Mouse (Mus musculus) heart, embryonic 11.5 days (tissue): ENCODE data around the gene Dock10. TPM values are rescaled to one million over a fixed set of nuclear protein-coding genes. Genes with fewer than 3 reads are reported as not detected.

Experiments used
- ATAC-seq: fragments of 200-750 bp; cut with Nextera tagmentation; replicated peaks from 2 replicates; pipeline ENCODE4 v1.8.0; 2017; ENCODE audit warnings: moderate library complexity; ENCODE audit not compliant: insufficient number of reproducible peaks, low FRiP score, low TSS enrichment
- H3K27ac ChIP-seq: fragments of 300-500 bp; sonication (generic); 2 replicates; pipeline ENCODE4 v1.5.1; 2014; ENCODE audit warnings: mild to moderate bottlenecking, low read depth, low read length
- H3K27me3 ChIP-seq: fragments of 300-500 bp; sonication (generic); 2 replicates; pipeline ENCODE4 v1.6.1; 2014; ENCODE audit warnings: mild to moderate bottlenecking, low read length, mixed read lengths; ENCODE audit not compliant: control insufficient read depth, insufficient read depth
- H3K36me3 ChIP-seq: fragments of 300-500 bp; sonication (generic); 2 replicates; pipeline ENCODE4 v1.6.1; 2014; ENCODE audit warnings: mild to moderate bottlenecking, low read length, moderate library complexity, mixed read lengths; ENCODE audit not compliant: control insufficient read depth, insufficient read depth
- H3K4me1 ChIP-seq: fragments of 300-500 bp; sonication (generic); 2 replicates; pipeline ENCODE4 v1.6.1; 2014; ENCODE audit warnings: low read length; ENCODE audit not compliant: control insufficient read depth, insufficient read depth
- H3K4me2 ChIP-seq: fragments of 300-500 bp; sonication (generic); 2 replicates; pipeline ENCODE4 v1.6.1; 2014; ENCODE audit warnings: mild to moderate bottlenecking, moderate library complexity
- H3K4me3 ChIP-seq: fragments of 300-500 bp; sonication (generic); 2 replicates; pipeline ENCODE4 v1.5.1; 2014; ENCODE audit warnings: low read depth, low read length
- H3K9ac ChIP-seq: fragments of 300-500 bp; sonication (generic); 2 replicates; pipeline ENCODE4 v1.6.1; 2014; ENCODE audit warnings: mild to moderate bottlenecking, low read depth, low read length, moderate library complexity
- H3K9me3 ChIP-seq: fragments of 300-500 bp; sonication (generic); replicated peaks from 2 replicates; pipeline ENCODE4 v1.6.1; 2016; ENCODE audit warnings: low read length; ENCODE audit not compliant: control insufficient read depth
- WGBS: fragments of 180-500 bp; shearing (Covaris S2); extraction: QIAGEN DNeasy Blood & Tissue Kit; methylation state at CpG from one replicate; pipeline ENCODE4 v1.1.7; 2014; ENCODE audit not compliant: insufficient replicate concordance; 5-methylcytosine and 5-hydroxymethylcytosine counted together
- polyA plus RNA-seq: library from polyadenylated mRNA; unstranded; fragments of >200 nt; fragmentation: Nextera tagmentation; extraction: Ambion mirVana; gene quantifications from 2 replicates; pipeline ENCODE4 v1.2.1, GENCODE M21; 2014

Gene Dock10
- polyA plus RNA-seq, 1 experiment from 2014 or later: 3.6 TPM

- Histone ChIP-seq H3K4me3 (no peak overlapping the region), H3K27ac (no peak overlapping the region), H3K4me1 (no peaks in the 10 kb centered on the region), H3K4me2 (no peak overlapping the region), H3K9ac (no peak overlapping the region), H3K27me3 (no peaks in the 10 kb centered on the region), H3K36me3 (no peaks in the 10 kb centered on the region), H3K9me3 (no peaks in the 10 kb centered on the region)
- WGBS: 79% methylated on average over 1 of the region's 1 CpGs
- no peak for ATAC-seq
Measured at GRCm38 (mm10) chr1:80622646-80623045, 135.7 kb downstream of the Dock10 start.

- Histone ChIP-seq H3K27ac (no peak overlapping the region), H3K9me3 (no peaks in the 10 kb centered on the region), H3K4me2 (no peak overlapping the region), H3K4me3 (no peak overlapping the region), H3K36me3 (no peaks in the 10 kb centered on the region), H3K9ac (no peak overlapping the region), H3K27me3 (no peaks in the 10 kb centered on the region), H3K4me1 (no peaks in the 10 kb centered on the region)
- WGBS: 74% methylated on average over 2 of the region's 2 CpGs
- ATAC-seq: no peak
Measured at GRCm38 (mm10) chr1:80619100-80619499, 139.2 kb downstream of the Dock10 start.

- WGBS: 77% methylated on average over 5 of the region's 5 CpGs
- Histone ChIP-seq H3K9ac (no peak overlapping the region), H3K27ac (no peak overlapping the region), H3K4me1 (no peaks in the 10 kb centered on the region), H3K4me3 (no peak overlapping the region), H3K36me3 (no peaks in the 10 kb centered on the region), H3K4me2 (no peak overlapping the region), H3K9me3 (no peaks in the 10 kb centered on the region), H3K27me3 (no peaks in the 10 kb centered on the region)
- ATAC-seq: no peak
Measured at GRCm38 (mm10) chr1:80616671-80617070, 141.7 kb downstream of the Dock10 start.

- no peak for ATAC-seq
- WGBS: 95% methylated on average over 5 of the region's 5 CpGs
Measured at GRCm38 (mm10) chr1:80614750-80615149, 143.6 kb downstream of the Dock10 start.

GRCm38 (mm10) chr1:80613395-80614011 is 144.8 kb downstream of the Dock10 start:
- no peak overlapping the region for H3K4me3 ChIP-seq
- no peaks in the 10 kb centered on the region for H3K36me3 ChIP-seq
- no peak for ATAC-seq
- H3K9ac ChIP-seq: no peak overlapping the region
- H3K9me3 ChIP-seq: no peaks in the 10 kb centered on the region
- no peaks in the 10 kb centered on the region for H3K27me3 ChIP-seq
- H3K4me2 ChIP-seq: no peak overlapping the region
- no peaks in the 10 kb centered on the region for H3K4me1 ChIP-seq
- H3K27ac ChIP-seq: no peak overlapping the region
- 80% methylated on average over 4 of the region's 4 CpGs for WGBS

More at GRCm38 (mm10) chr1:80614750-80615149, 143.6 kb downstream of the Dock10 start:
- no peaks in the 10 kb centered on the region for H3K4me1 ChIP-seq
- H3K27me3 ChIP-seq: no peaks in the 10 kb centered on the region
- no peaks in the 10 kb centered on the region for H3K36me3 ChIP-seq
- no peak overlapping the region for H3K4me3 ChIP-seq
- H3K4me2 ChIP-seq: no peak overlapping the region
- H3K9me3 ChIP-seq: no peaks in the 10 kb centered on the region
- H3K27ac ChIP-seq: no peak overlapping the region
- H3K9ac ChIP-seq: no peak overlapping the region

- WGBS: 83% methylated on average over 4 of the region's 4 CpGs
- Histone ChIP-seq H3K9me3 (no peaks in the 10 kb centered on the region), H3K4me2 (no peak overlapping the region), H3K27me3 (no peaks in the 10 kb centered on the region), H3K9ac (no peak overlapping the region), H3K4me3 (no peak overlapping the region), H3K27ac (no peak overlapping the region), H3K4me1 (no peaks in the 10 kb centered on the region), H3K36me3 (no peaks in the 10 kb centered on the region)
- no peak for ATAC-seq
Measured at GRCm38 (mm10) chr1:80607546-80607945, 150.8 kb downstream of the Dock10 start.

GRCm38 (mm10) chr1:80606131-80606754 is 152.1 kb downstream of the Dock10 start:
- Histone ChIP-seq H3K4me2 (no peak overlapping the region), H3K27me3 (no peaks in the 10 kb centered on the region), H3K4me1 (no peaks in the 10 kb centered on the region), H3K4me3 (no peak overlapping the region), H3K9ac (no peak overlapping the region), H3K9me3 (no peaks in the 10 kb centered on the region), H3K27ac (no peak overlapping the region), H3K36me3 (no peaks in the 10 kb centered on the region)
- no peak for ATAC-seq
- 47% methylated on average over 8 of the region's 8 CpGs for WGBS

GRCm38 (mm10) chr1:80604332-80604731 is 154.0 kb downstream of the Dock10 start:
- Histone ChIP-seq H3K27ac (no peak overlapping the region), H3K9ac (no peak overlapping the region), H3K9me3 (no peaks in the 10 kb centered on the region), H3K4me2 (no peak overlapping the region), H3K4me3 (no peak overlapping the region), H3K4me1 (no peaks in the 10 kb centered on the region), H3K36me3 (no peaks in the 10 kb centered on the region), H3K27me3 (no peaks in the 10 kb centered on the region)
- 75% methylated on average over 2 of the region's 2 CpGs for WGBS
- ATAC-seq: no peak

GRCm38 (mm10) chr1:80603081-80603480 is 155.2 kb downstream of the Dock10 start:
- 89% methylated on average over 2 of the region's 2 CpGs for WGBS
- no peak overlapping the region for H3K27ac ChIP-seq
- no peak overlapping the region for H3K4me3 ChIP-seq
- H3K9me3 ChIP-seq: no peaks in the 10 kb centered on the region
- H3K4me2 ChIP-seq: no peak overlapping the region
- H3K36me3 ChIP-seq: no peaks in the 10 kb centered on the region
- ATAC-seq: no peak
- H3K9ac ChIP-seq: no peak overlapping the region
- no peaks in the 10 kb centered on the region for H3K27me3 ChIP-seq
- no peaks in the 10 kb centered on the region for H3K4me1 ChIP-seq
